Mouse (Mus musculus) stomach, postnatal 0 days (tissue): Measurements from ENCODE around the gene Thnsl2.

Experiments
- CTCF ChIP-seq: IDR thresholded peaks from 2 replicates; pipeline ENCODE4 v1.5.1; 2016; ENCODE audit warnings: antibody characterized with exemption, low read depth, mild to moderate bottlenecking, moderate library complexity
- EP300 ChIP-seq: optimal IDR thresholded peaks from 2 replicates; pipeline ENCODE3; 2016; ENCODE audit warnings: antibody characterized with exemption

DNA sequence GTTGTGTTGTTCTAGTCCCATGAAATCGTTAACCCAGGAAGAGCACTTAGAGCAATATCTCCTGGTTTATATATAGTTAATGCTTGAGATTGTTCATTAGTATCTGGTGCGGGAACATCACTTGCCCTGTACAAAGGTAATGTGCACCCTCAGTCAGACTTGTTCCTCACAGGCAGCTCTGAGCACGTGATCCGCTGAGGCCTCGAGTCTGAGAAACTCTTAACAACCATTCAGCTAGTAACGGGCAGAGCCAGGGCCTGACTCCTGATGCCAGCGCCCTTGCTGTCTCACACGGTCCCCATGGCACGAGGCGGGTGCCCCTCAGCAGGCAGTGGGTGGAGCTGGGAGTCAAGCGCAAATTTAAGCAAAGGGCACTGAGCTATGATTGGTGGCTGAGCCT, 10.7 kb downstream of the Thnsl2 start:
- TF ChIP-seq CTCF (no peak), EP300 (no peak)
